18 mouse cellular contexts compared by ENCODE assay signal in genomic region chr15:23317409-23317808, GRCm38 (mm10).
"Had no signal": no experiment of that assay in that cellular context is flagged by ENCODE, and none has a peak within 500 bp of the region (broad histone marks: within the 10 kb centered on the region; RNA-seq: fewer than 3 reads in every experiment).

No protein-coding gene starts in this region.

- H3K27me3 ChIP-seq: megakaryocyte, embryonic 14.5 days; midbrain, embryonic 13.5 days; midbrain, embryonic 15.5 days; neural tube, embryonic 13.5 days; neural tube, embryonic 15.5 days had no signal

- H3K4me1 ChIP-seq: megakaryocyte, embryonic 14.5 days; midbrain, embryonic 13.5 days; midbrain, embryonic 15.5 days; neural tube, embryonic 13.5 days; neural tube, embryonic 15.5 days had no signal

- DNase-seq: lung, adult 18-20 months; lung, embryonic 14.5 days; lung, postnatal 10 days; lung, postnatal 36 days; retina, postnatal 1 day; right cerebral cortex, adult 18-20 months; right cerebral cortex, postnatal 25 days; right cerebral cortex, postnatal 4 days; spleen, adult 18-20 months; thymus, adult 18-20 months; thymus, postnatal 14 days; thymus, postnatal 36 days had no signal

- H3K4me3 ChIP-seq: megakaryocyte, embryonic 14.5 days; midbrain, embryonic 13.5 days; midbrain, embryonic 15.5 days; neural tube, embryonic 13.5 days; neural tube, embryonic 15.5 days had no signal

- H3K27ac ChIP-seq: macrophage; midbrain, embryonic 13.5 days; midbrain, embryonic 15.5 days; neural tube, embryonic 13.5 days; neural tube, embryonic 15.5 days had no signal
